Mouse (Mus musculus): ENCODE results near the gene Cacna1s. TPM values are rescaled to one million over a fixed set of nuclear protein-coding genes. Genes with fewer than 3 reads are reported as not detected.

Gene Cacna1s
- polyA plus RNA-seq, 1 experiment: 0.23 TPM

- peak overlapping the region; percentile 80 for H3ac ChIP-seq (ENCODE audit: control insufficient read depth, insufficient read length, low read depth)
- H3K79me3 ChIP-seq (ENCODE audit: low read depth): no peaks in the 10 kb centered on the region
- peak overlapping the region; percentile 29 for H3K4me3 ChIP-seq (ENCODE audit: insufficient read depth, poor library complexity, severe bottlenecking)
- no peaks in the 10 kb centered on the region for H3K79me2 ChIP-seq (ENCODE audit: control insufficient read depth, insufficient read depth)
- no peaks in the 10 kb centered on the region for H3K27me3 ChIP-seq (ENCODE audit: control insufficient read depth, insufficient read depth, insufficient read length)
- no peaks in the 10 kb centered on the region for H3K36me3 ChIP-seq (ENCODE audit: control insufficient read depth, insufficient read depth)
- no peak for TF ChIP-seq USF1 (IDR thresholded peaks at IDR 0.05; ENCODE audit: low read depth)
- TF ChIP-seq CEBPB (IDR thresholded peaks at IDR 0.05; ENCODE audit: low read depth): no peak
- no peak for TF ChIP-seq MYOD1 (IDR thresholded peaks at IDR 0.05; ENCODE audit: control insufficient read depth, insufficient read length, low read depth)
- TF ChIP-seq MYOG (IDR thresholded peaks at IDR 0.05; ENCODE audit: control insufficient read depth, extremely low read depth, insufficient read length): no peak
- TF ChIP-seq FOSL1 (IDR thresholded peaks at IDR 0.05; ENCODE audit: insufficient read depth, low read length, poor library complexity, severe bottlenecking): no peak
- TF ChIP-seq MAX (IDR thresholded peaks at IDR 0.05): no peak
- no peak for TF ChIP-seq CTCF (IDR thresholded peaks at IDR 0.05; ENCODE audit: control insufficient read depth, insufficient read depth, insufficient read length)
These were observed 87.6 kb downstream of the Cacna1s start for GRCm38 (mm10) chr1:136139990-136140640.

GRCm38 (mm10) chr1:136141176-136141950 lies 88.8 kb downstream of the Cacna1s start:
- H3K36me3 ChIP-seq (ENCODE audit: control insufficient read depth, insufficient read depth): no peaks in the 10 kb centered on the region
- H3K79me2 ChIP-seq (ENCODE audit: control insufficient read depth, insufficient read depth): no peaks in the 10 kb centered on the region
- no peak overlapping the region for H3K4me3 ChIP-seq (ENCODE audit: insufficient read depth, poor library complexity, severe bottlenecking)
- no peak for TF ChIP-seq CTCF (IDR thresholded peaks at IDR 0.05; ENCODE audit: control insufficient read depth, insufficient read depth, insufficient read length)
- no peak overlapping the region for H3ac ChIP-seq (ENCODE audit: control insufficient read depth, insufficient read length, low read depth)
- no peaks in the 10 kb centered on the region for H3K27me3 ChIP-seq (ENCODE audit: control insufficient read depth, insufficient read depth, insufficient read length)
- no peaks in the 10 kb centered on the region for H3K79me3 ChIP-seq (ENCODE audit: low read depth)

GRCm38 (mm10) chr1:136142336-136142735 lies 89.8 kb downstream of the Cacna1s start:
- TF ChIP-seq CTCF (IDR thresholded peaks at IDR 0.05; ENCODE audit: control insufficient read depth, insufficient read depth, insufficient read length) (no peak), USF1 (IDR thresholded peaks at IDR 0.05; ENCODE audit: low read depth) (peak; percentile 17)
- no peaks in the 10 kb centered on the region for H3K79me3 ChIP-seq (ENCODE audit: low read depth)
- no peaks in the 10 kb centered on the region for H3K27me3 ChIP-seq (ENCODE audit: control insufficient read depth, insufficient read depth, insufficient read length)
- H3K79me2 ChIP-seq (ENCODE audit: control insufficient read depth, insufficient read depth): no peaks in the 10 kb centered on the region
- H3ac ChIP-seq (ENCODE audit: control insufficient read depth, insufficient read length, low read depth): no peak overlapping the region
- H3K36me3 ChIP-seq (ENCODE audit: control insufficient read depth, insufficient read depth): no peaks in the 10 kb centered on the region
- H3K4me3 ChIP-seq (ENCODE audit: insufficient read depth, poor library complexity, severe bottlenecking): no peak overlapping the region

- no peaks in the 10 kb centered on the region for H3K27me3 ChIP-seq (ENCODE audit: control insufficient read depth, insufficient read depth, insufficient read length)
- TF ChIP-seq CTCF (IDR thresholded peaks at IDR 0.05; ENCODE audit: control insufficient read depth, insufficient read depth, insufficient read length) (no peak), CEBPB (IDR thresholded peaks at IDR 0.05; ENCODE audit: low read depth) (no peak), FOSL1 (IDR thresholded peaks at IDR 0.05; ENCODE audit: insufficient read depth, low read length, poor library complexity, severe bottlenecking) (no peak), USF1 (IDR thresholded peaks at IDR 0.05; ENCODE audit: low read depth) (no peak), MYOD1 (IDR thresholded peaks at IDR 0.05; ENCODE audit: control insufficient read depth, insufficient read length, low read depth) (no peak), MAX (IDR thresholded peaks at IDR 0.05) (no peak), MYOG (IDR thresholded peaks at IDR 0.05; ENCODE audit: control insufficient read depth, extremely low read depth, insufficient read length) (no peak)
- no peaks in the 10 kb centered on the region for H3K79me3 ChIP-seq (ENCODE audit: low read depth)
- H3K36me3 ChIP-seq (ENCODE audit: control insufficient read depth, insufficient read depth): no peaks in the 10 kb centered on the region
- no peak overlapping the region for H3K4me3 ChIP-seq (ENCODE audit: insufficient read depth, poor library complexity, severe bottlenecking)
- H3K79me2 ChIP-seq (ENCODE audit: control insufficient read depth, insufficient read depth): no peaks in the 10 kb centered on the region
- no peak overlapping the region for H3ac ChIP-seq (ENCODE audit: control insufficient read depth, insufficient read length, low read depth)
These were observed 91.0 kb downstream of the Cacna1s start for GRCm38 (mm10) chr1:136143514-136143913.

- Histone ChIP-seq H3K36me3 (ENCODE audit: control insufficient read depth, insufficient read depth) (no peaks in the 10 kb centered on the region), H3K27me3 (ENCODE audit: control insufficient read depth, insufficient read depth, insufficient read length) (no peaks in the 10 kb centered on the region), H3K4me3 (ENCODE audit: insufficient read depth, poor library complexity, severe bottlenecking) (no peak overlapping the region), H3K79me2 (ENCODE audit: control insufficient read depth, insufficient read depth) (no peaks in the 10 kb centered on the region), H3ac (ENCODE audit: control insufficient read depth, insufficient read length, low read depth) (no peak overlapping the region), H3K79me3 (ENCODE audit: low read depth) (no peaks in the 10 kb centered on the region)
- TF ChIP-seq MAX (IDR thresholded peaks at IDR 0.05) (no peak), CTCF (IDR thresholded peaks at IDR 0.05; ENCODE audit: control insufficient read depth, insufficient read depth, insufficient read length) (no peak), MYOD1 (IDR thresholded peaks at IDR 0.05; ENCODE audit: control insufficient read depth, insufficient read length, low read depth) (no peak), MYOG (IDR thresholded peaks at IDR 0.05; ENCODE audit: control insufficient read depth, extremely low read depth, insufficient read length) (no peak), CEBPB (IDR thresholded peaks at IDR 0.05; ENCODE audit: low read depth) (no peak), USF1 (IDR thresholded peaks at IDR 0.05; ENCODE audit: low read depth) (no peak)
These were observed 97.2 kb downstream of the Cacna1s start for GRCm38 (mm10) chr1:136149702-136150101.

- no peaks in the 10 kb centered on the region for H3K79me2 ChIP-seq (ENCODE audit: control insufficient read depth, insufficient read depth)
- H3ac ChIP-seq (ENCODE audit: control insufficient read depth, insufficient read length, low read depth): no peak overlapping the region
- H3K79me3 ChIP-seq (ENCODE audit: low read depth): no peaks in the 10 kb centered on the region
- no peaks in the 10 kb centered on the region for H3K36me3 ChIP-seq (ENCODE audit: control insufficient read depth, insufficient read depth)
- H3K27me3 ChIP-seq (ENCODE audit: control insufficient read depth, insufficient read depth, insufficient read length): no peaks in the 10 kb centered on the region
- TF ChIP-seq MAX (IDR thresholded peaks at IDR 0.05): no peak
- no peak for TF ChIP-seq USF1 (IDR thresholded peaks at IDR 0.05; ENCODE audit: low read depth)
- no peak for TF ChIP-seq CTCF (IDR thresholded peaks at IDR 0.05; ENCODE audit: control insufficient read depth, insufficient read depth, insufficient read length)
- no peak for TF ChIP-seq MYOD1 (IDR thresholded peaks at IDR 0.05; ENCODE audit: control insufficient read depth, insufficient read length, low read depth)
- TF ChIP-seq CEBPB (IDR thresholded peaks at IDR 0.05; ENCODE audit: low read depth): no peak
- TF ChIP-seq MYOG (IDR thresholded peaks at IDR 0.05; ENCODE audit: control insufficient read depth, extremely low read depth, insufficient read length): no peak
- no peak for TF ChIP-seq FOSL1 (IDR thresholded peaks at IDR 0.05; ENCODE audit: insufficient read depth, low read length, poor library complexity, severe bottlenecking)
- no peak overlapping the region for H3K4me3 ChIP-seq (ENCODE audit: insufficient read depth, poor library complexity, severe bottlenecking)
These were observed 98.8 kb downstream of the Cacna1s start for GRCm38 (mm10) chr1:136151371-136151770.
